Mouse (Mus musculus): ENCODE results near the gene Cfap44.

Cfap44 gene

DNA sequence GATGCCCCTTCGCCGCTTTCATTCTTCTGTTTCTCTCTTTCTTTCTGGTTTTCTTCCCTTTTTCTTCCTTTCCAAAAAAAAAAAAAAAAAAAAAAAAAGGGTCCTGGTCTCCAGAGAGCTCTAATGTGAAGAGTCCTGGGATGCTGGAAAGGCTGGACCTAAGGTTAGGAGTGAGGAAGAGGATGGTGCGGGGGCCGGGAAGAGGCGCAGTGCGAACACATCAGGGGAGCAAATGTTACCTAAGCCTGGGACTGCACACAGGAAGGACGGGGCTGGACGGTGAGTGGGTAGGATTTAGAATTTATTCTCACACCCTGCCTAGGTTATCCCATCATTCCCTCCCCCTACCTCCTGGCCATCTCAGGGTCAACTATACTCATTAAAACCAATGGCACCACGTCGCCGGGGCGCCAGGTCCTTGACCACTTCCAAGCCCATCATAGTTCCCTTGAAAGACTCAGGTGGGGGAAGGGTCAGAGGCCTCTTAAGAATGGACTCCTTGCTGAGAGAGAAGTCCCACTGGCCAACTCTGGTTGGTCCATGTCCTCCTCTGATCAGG lies 136.7 kb downstream of the Cfap44 start:
- H3K4me3 ChIP-seq (replicated peaks; ENCODE audit: low read length) = peak overlapping the region; percentile 49
- TF ChIP-seq NANOG (IDR thresholded peaks at IDR 0.05; ENCODE audit: borderline replicate concordance, low read length) (no peak), CTCF (conservative IDR thresholded peaks at IDR 0.05; ENCODE audit: low read length) (no peak), POU5F1 (IDR thresholded peaks at IDR 0.05; ENCODE audit: borderline replicate concordance, low read length) (no peak)
- H3K27me3 ChIP-seq (ENCODE audit: insufficient read depth, low read length) = peaks cover 20% of the 10 kb centered on the region
- no peaks in the 10 kb centered on the region for H3K36me3 ChIP-seq (ENCODE audit: insufficient read depth, low read length)
- no peaks in the 10 kb centered on the region for H3K9me3 ChIP-seq (ENCODE audit: low read length)
- peaks cover 50% of the 10 kb centered on the region for H3K4me1 ChIP-seq (replicated peaks; ENCODE audit: low read depth, low read length)
